Mouse (Mus musculus): ENCODE measurements around the gene Tpcn2. TPM values are rescaled to one million over a fixed set of nuclear protein-coding genes. Genes with fewer than 3 reads are reported as not detected.

The Tpcn2 gene
- polyA plus RNA-seq, 1 experiment from 2014 or later: 3.7 TPM

- Histone ChIP-seq H3K4me2 (ENCODE audit: low read depth, low read length) (no peak overlapping the region), H3K27ac (replicated peaks; ENCODE audit: low read depth, low read length) (no peak overlapping the region), H3K4me3 (ENCODE audit: low read depth, low read length) (no peak overlapping the region), H3K4me1 (ENCODE audit: control insufficient read depth, insufficient read depth, low read length) (peaks cover 30% of the 10 kb centered on the region), H3K9ac (ENCODE audit: low read depth, low read length) (no peak overlapping the region), H3K36me3 (ENCODE audit: control insufficient read depth, insufficient read depth, low read length) (no peaks in the 10 kb centered on the region), H3K27me3 (replicated peaks; ENCODE audit: control insufficient read depth, insufficient read depth, low read length) (no peaks in the 10 kb centered on the region), H3K9me3 (ENCODE audit: control insufficient read depth, low read length) (no peaks in the 10 kb centered on the region)
- DNase-seq (ENCODE audit: low spot score) (no peak), ATAC-seq (ENCODE audit: low read depth) (no peak)
- 72% methylated on average over 4 of the region's 4 CpGs for WGBS
Measured at GRCm38 (mm10) chr7:145210477-145211070, 73.2 kb downstream of the Tpcn2 start.

GRCm38 (mm10) chr7:145208006-145208405 lies 75.8 kb downstream of the Tpcn2 start, which contains the start of gene 1810010D01Rik:
1810010D01Rik (minus strand) TSS chr7:145208119.
- no peak for ATAC-seq (ENCODE audit: low read depth)
- no peak within 1 kb of the TSS for H3K9ac ChIP-seq (ENCODE audit: low read depth, low read length)
- H3K9me3 ChIP-seq (ENCODE audit: control insufficient read depth, low read length): no peaks in the 10 kb centered on the region
- H3K27me3 ChIP-seq (replicated peaks; ENCODE audit: control insufficient read depth, insufficient read depth, low read length): no peaks in the 10 kb centered on the region
- no peaks in the 10 kb centered on the region for H3K36me3 ChIP-seq (ENCODE audit: control insufficient read depth, insufficient read depth, low read length)
- H3K4me1 ChIP-seq (ENCODE audit: control insufficient read depth, insufficient read depth, low read length): peaks cover 31% of the 10 kb centered on the region
- no peak within 1 kb of the TSS for H3K4me3 ChIP-seq (ENCODE audit: low read depth, low read length)
- no peak within 1 kb of the TSS for H3K4me2 ChIP-seq (ENCODE audit: low read depth, low read length)
- 80% methylated on average over 4 of the region's 4 CpGs for WGBS
- peak within 1 kb of the TSS; percentile 88 for H3K27ac ChIP-seq (replicated peaks; ENCODE audit: low read depth, low read length)
- no peak for DNase-seq (ENCODE audit: low spot score)

- Histone ChIP-seq H3K9me3 (ENCODE audit: control insufficient read depth, low read length) (no peaks in the 10 kb centered on the region), H3K4me1 (ENCODE audit: control insufficient read depth, insufficient read depth, low read length) (peaks cover 25% of the 10 kb centered on the region), H3K4me2 (ENCODE audit: low read depth, low read length) (peak overlapping the region; percentile 48), H3K9ac (ENCODE audit: low read depth, low read length) (peak overlapping the region; percentile 69), H3K27me3 (replicated peaks; ENCODE audit: control insufficient read depth, insufficient read depth, low read length) (no peaks in the 10 kb centered on the region), H3K4me3 (ENCODE audit: low read depth, low read length) (no peak overlapping the region), H3K27ac (replicated peaks; ENCODE audit: low read depth, low read length) (peak overlapping the region; percentile 88), H3K36me3 (ENCODE audit: control insufficient read depth, insufficient read depth, low read length) (no peaks in the 10 kb centered on the region)
- no peak for DNase-seq (ENCODE audit: low spot score)
- no peak for ATAC-seq (ENCODE audit: low read depth)
- 63% methylated on average over 6 of the region's 6 CpGs for WGBS
Measured at GRCm38 (mm10) chr7:145206801-145207200, 77.0 kb downstream of the Tpcn2 start.

- H3K4me2 ChIP-seq (ENCODE audit: low read depth, low read length): peak overlapping the region; percentile 48
- H3K27ac ChIP-seq (replicated peaks; ENCODE audit: low read depth, low read length): peak overlapping the region; percentile 88
- peak overlapping the region; percentile 69 for H3K9ac ChIP-seq (ENCODE audit: low read depth, low read length)
- peaks cover 6% of the 10 kb centered on the region; the same call in 1 of the 2 replicates for H3K9me3 ChIP-seq (ENCODE audit: control insufficient read depth, low read length)
- DNase-seq (ENCODE audit: low spot score) (peak; percentile 92), ATAC-seq (ENCODE audit: low read depth) (peak; percentile 93)
- H3K27me3 ChIP-seq (replicated peaks; ENCODE audit: control insufficient read depth, insufficient read depth, low read length): no peaks in the 10 kb centered on the region
- no peaks in the 10 kb centered on the region for H3K36me3 ChIP-seq (ENCODE audit: control insufficient read depth, insufficient read depth, low read length)
- peaks cover 20% of the 10 kb centered on the region for H3K4me1 ChIP-seq (ENCODE audit: control insufficient read depth, insufficient read depth, low read length)
- 3% methylated on average over 15 of the region's 34 CpGs for WGBS
- H3K4me3 ChIP-seq (ENCODE audit: low read depth, low read length): peak overlapping the region; percentile 17; the same call in 1 of the 2 replicates
Measured at GRCm38 (mm10) chr7:145206056-145206610, 77.7 kb downstream of the Tpcn2 start.

- H3K27me3 ChIP-seq (replicated peaks; ENCODE audit: control insufficient read depth, insufficient read depth, low read length): no peaks in the 10 kb centered on the region
- H3K9ac ChIP-seq (ENCODE audit: low read depth, low read length): peak overlapping the region; percentile 69; the same call in 1 of the 2 replicates
- H3K9me3 ChIP-seq (ENCODE audit: control insufficient read depth, low read length): peaks cover 7% of the 10 kb centered on the region; the same call in 1 of the 2 replicates
- no peak overlapping the region for H3K4me3 ChIP-seq (ENCODE audit: low read depth, low read length)
- WGBS: 81% methylated on average over 4 of the region's 4 CpGs
- H3K4me1 ChIP-seq (ENCODE audit: control insufficient read depth, insufficient read depth, low read length): peaks cover 20% of the 10 kb centered on the region
- ATAC-seq (ENCODE audit: low read depth): no peak
- peak overlapping the region; percentile 88 for H3K27ac ChIP-seq (replicated peaks; ENCODE audit: low read depth, low read length)
- H3K4me2 ChIP-seq (ENCODE audit: low read depth, low read length): no peak overlapping the region
- DNase-seq (ENCODE audit: low spot score): no peak
- no peaks in the 10 kb centered on the region for H3K36me3 ChIP-seq (ENCODE audit: control insufficient read depth, insufficient read depth, low read length)
Measured at GRCm38 (mm10) chr7:145205363-145205902, 78.4 kb downstream of the Tpcn2 start.

GRCm38 (mm10) chr7:145199711-145200110 lies 84.1 kb downstream of the Tpcn2 start:
- peak; percentile 73 for DNase-seq (ENCODE audit: low spot score)
- H3K9ac ChIP-seq (ENCODE audit: low read depth, low read length): no peak overlapping the region
- no peaks in the 10 kb centered on the region for H3K27me3 ChIP-seq (replicated peaks; ENCODE audit: control insufficient read depth, insufficient read depth, low read length)
- no peak overlapping the region for H3K4me3 ChIP-seq (ENCODE audit: low read depth, low read length)
- no peak overlapping the region for H3K4me2 ChIP-seq (ENCODE audit: low read depth, low read length)
- peaks cover 7% of the 10 kb centered on the region; the same call in 1 of the 2 replicates for H3K9me3 ChIP-seq (ENCODE audit: control insufficient read depth, low read length)
- H3K36me3 ChIP-seq (ENCODE audit: control insufficient read depth, insufficient read depth, low read length): no peaks in the 10 kb centered on the region
- H3K4me1 ChIP-seq (ENCODE audit: control insufficient read depth, insufficient read depth, low read length): peaks cover 32% of the 10 kb centered on the region
- no peak for ATAC-seq (ENCODE audit: low read depth)
- peak overlapping the region; percentile 49; the same call in 1 of the 2 replicates for H3K27ac ChIP-seq (replicated peaks; ENCODE audit: low read depth, low read length)
- WGBS: 35% methylated on average over 2 of the region's 2 CpGs

- no peak overlapping the region for H3K9ac ChIP-seq (ENCODE audit: low read depth, low read length)
- H3K27ac ChIP-seq (replicated peaks; ENCODE audit: low read depth, low read length): peak overlapping the region; percentile 61
- no peak overlapping the region for H3K4me2 ChIP-seq (ENCODE audit: low read depth, low read length)
- DNase-seq (ENCODE audit: low spot score) (peak; percentile 81), ATAC-seq (ENCODE audit: low read depth) (peak; percentile 48; the same call in 1 of the 2 replicates)
- peaks cover 7% of the 10 kb centered on the region; the same call in 1 of the 2 replicates for H3K9me3 ChIP-seq (ENCODE audit: control insufficient read depth, low read length)
- no peaks in the 10 kb centered on the region for H3K36me3 ChIP-seq (ENCODE audit: control insufficient read depth, insufficient read depth, low read length)
- peaks cover 42% of the 10 kb centered on the region for H3K4me1 ChIP-seq (ENCODE audit: control insufficient read depth, insufficient read depth, low read length)
- H3K4me3 ChIP-seq (ENCODE audit: low read depth, low read length): no peak overlapping the region
- WGBS: 23% methylated on average over 4 of the region's 4 CpGs
- H3K27me3 ChIP-seq (replicated peaks; ENCODE audit: control insufficient read depth, insufficient read depth, low read length): no peaks in the 10 kb centered on the region
Measured at GRCm38 (mm10) chr7:145198223-145198714, 85.5 kb downstream of the Tpcn2 start.

DNA sequence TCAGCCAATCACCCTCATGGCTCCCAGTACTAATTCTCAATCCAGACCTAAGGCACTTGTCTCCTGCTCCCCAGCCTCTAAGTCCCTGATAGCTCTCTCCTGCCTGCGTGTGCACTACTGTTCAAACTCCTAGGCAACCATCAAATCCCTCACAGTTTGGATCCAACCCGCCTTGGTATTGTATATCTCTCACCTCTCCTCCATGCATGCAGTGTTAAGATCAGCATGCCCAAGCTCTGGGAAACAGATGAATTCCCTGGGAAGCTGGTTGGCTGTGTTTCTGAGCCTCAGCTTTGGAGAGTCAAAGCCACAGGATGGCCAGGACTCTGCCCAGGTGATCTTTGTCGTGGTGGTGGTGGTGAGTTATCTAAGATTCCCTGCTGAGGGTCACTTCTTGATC lies 86.1 kb downstream of the Tpcn2 start:
- Histone ChIP-seq H3K27me3 (replicated peaks; ENCODE audit: control insufficient read depth, insufficient read depth, low read length) (no peaks in the 10 kb centered on the region), H3K4me2 (ENCODE audit: low read depth, low read length) (no peak overlapping the region), H3K4me1 (ENCODE audit: control insufficient read depth, insufficient read depth, low read length) (peaks cover 42% of the 10 kb centered on the region), H3K9ac (ENCODE audit: low read depth, low read length) (no peak overlapping the region), H3K4me3 (ENCODE audit: low read depth, low read length) (no peak overlapping the region), H3K27ac (replicated peaks; ENCODE audit: low read depth, low read length) (peak overlapping the region; percentile 61; the same call in 1 of the 2 replicates), H3K36me3 (ENCODE audit: control insufficient read depth, insufficient read depth, low read length) (no peaks in the 10 kb centered on the region), H3K9me3 (ENCODE audit: control insufficient read depth, low read length) (peaks cover 7% of the 10 kb centered on the region; the same call in 1 of the 2 replicates)
- 52% methylated on average over 3 of the region's 3 CpGs for WGBS
- ATAC-seq (ENCODE audit: low read depth) (no peak), DNase-seq (ENCODE audit: low spot score) (no peak)

All from embryonic facial prominence, embryonic 14.5 days (tissue).